Mouse (Mus musculus): ENCODE data around the gene Il15ra.

The Il15ra gene

DNA sequence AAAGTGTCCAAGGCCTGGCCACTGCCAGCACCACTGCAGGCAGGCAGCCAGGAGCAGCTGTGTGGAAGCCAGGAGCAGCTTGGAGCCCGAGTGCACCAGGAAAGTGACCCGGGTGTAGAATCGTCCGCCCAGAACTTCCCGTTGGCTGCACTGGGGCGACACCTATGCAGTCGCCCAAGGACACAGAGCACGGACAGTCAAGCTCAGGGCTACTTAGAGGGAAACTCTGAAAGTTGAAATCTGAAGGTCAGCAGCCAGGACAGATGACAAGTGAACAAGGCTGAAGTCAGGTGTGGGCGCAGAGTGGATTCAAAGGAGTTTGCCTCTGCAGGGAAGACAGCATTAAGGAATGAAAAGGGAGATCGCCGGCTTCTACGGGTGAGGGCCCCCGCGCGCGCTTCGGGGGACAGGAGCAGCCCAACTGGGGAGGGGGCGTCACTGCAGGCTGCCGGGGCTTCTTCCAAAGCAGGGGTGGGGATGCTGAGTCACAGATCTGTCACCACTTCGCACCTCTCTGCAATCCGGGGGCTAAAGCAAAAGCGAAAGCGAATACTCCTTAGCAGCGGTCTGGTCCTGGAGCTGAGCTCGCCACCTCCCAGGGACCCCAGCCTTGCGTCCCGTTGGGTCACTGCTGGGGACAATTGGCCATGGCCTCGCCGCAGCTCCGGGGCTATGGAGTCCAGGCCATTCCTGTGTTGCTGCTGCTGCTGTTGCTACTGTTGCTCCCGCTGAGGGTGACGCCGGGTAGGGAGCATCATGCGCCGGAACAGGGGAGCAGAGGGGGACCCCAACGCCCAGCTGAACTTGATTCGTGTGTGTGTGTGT is at the start of gene Il15ra:
Gene Il15ra, plus strand, starts transcription at position 90 of the 825 bp plus-strand sequence.
- DNase-seq (ENCODE audit: low read depth, low spot score): no peak

DNA sequence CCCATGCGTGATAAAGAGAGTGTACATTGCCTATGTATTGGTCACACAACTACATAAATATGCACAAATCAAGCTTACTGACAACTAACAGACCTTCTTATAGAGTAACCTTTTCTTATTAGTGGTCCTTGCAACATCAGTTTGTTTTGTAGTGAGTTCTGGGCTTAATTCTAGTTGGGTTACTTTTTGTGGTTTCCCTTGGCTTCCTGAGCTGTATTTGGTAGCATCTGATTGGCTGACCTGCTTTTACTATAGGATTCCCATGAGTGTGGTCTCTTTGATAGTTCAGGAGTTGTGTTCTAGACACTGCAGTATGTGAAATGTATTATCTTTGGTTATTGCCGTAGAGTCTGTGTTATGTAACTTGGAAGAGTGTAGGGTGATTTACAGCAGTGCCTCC is 47.5 kb upstream of the Il15ra start:
- no peak for DNase-seq (ENCODE audit: low read depth, low spot score)

DNA sequence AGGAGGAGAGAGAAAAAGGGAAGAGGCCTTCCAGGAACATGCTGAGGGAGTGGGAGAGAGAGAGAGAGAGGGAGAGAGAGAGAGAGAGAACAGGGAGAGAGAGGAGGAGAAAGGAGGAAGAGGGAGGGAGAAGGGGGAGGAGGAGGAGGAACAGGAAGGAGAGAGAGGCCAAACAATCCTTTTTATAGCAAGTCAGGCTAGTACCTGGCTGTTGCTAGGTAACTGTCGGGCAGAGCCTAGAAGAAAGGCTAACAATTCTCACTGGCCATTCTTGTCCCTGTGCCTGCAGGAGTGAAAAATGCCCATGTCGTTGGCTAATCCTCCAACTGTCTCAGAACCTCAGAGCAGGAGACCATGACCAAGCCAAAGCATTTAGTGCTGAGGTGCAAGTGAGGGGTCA is 45.8 kb upstream of the Il15ra start:
- no peak for DNase-seq (ENCODE audit: low read depth, low spot score)

DNA sequence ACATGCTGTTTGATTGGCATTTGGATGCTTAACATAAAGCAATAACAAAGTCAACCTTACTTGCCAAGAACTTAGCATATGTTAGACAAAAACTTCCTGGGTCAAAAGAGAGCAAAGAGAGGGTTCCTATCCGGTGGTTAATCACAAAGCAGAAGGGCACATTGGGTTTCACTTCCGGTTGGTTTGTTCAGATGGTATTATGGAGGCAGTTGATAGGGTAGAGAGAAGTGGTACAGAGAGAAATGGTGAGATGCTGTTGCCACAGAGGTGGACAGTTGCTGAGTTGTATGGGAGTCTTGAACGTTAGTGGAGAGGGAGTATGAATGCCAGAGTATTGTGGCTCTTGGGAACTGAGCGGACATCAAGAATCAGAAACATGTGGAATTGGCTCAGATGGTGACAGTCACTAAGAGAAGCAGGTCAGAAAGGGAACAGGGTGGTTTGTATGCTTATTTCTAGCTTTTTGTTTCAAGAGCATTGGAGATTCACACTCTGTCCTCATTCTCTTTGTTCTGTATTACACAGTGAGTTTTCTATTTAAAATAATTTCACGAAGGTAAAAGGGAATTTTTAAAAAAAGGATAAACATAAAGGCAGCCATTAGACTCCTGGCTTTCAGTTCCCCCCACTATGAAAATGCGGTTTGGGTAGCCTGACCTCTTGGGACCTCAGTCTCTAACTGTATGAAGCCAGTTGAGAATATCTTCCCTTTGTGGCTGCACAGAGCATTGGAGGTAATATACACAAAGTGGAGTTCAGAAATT is 42.8 kb upstream of the Il15ra start:
- no peak for DNase-seq (ENCODE audit: low read depth, low spot score)

DNA sequence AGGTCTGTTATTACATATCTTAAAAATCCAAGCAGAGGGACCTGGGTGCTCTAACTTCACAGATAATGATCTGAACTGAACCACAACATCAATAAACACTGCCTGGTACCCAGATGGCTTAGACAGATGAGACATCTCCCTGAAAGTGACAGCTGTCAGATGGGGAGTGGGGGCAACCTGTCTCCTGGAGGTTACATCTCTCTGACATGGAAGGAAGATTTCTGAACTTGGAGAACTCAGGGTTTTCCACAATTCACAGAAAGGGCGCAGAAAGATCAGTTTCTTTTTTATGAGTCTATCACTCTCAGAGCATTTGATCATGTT is 42.2 kb upstream of the Il15ra start:
- DNase-seq (ENCODE audit: low read depth, low spot score): no peak

DNA sequence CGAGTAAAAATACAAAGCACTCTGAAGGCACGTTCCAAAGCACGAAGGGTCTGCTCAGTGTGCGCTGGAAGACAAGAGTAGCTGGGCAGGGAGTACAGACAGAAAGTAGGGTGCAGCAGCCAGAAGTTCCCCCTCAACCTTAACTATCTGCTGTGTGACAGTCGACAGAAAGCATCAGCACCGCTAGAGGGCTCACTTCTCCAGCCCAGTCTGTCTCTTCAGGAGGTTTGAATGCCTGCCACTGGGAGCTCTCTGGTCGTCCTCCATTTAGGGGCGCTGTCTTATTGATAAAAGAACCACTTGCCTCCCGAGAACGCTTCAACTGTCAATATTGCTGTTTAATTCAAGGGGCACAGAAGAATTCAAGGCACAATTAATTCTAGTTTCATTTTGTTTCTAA is 41.1 kb upstream of the Il15ra start:
- peak; percentile 37 for DNase-seq (ENCODE audit: low read depth, low spot score)

DNA sequence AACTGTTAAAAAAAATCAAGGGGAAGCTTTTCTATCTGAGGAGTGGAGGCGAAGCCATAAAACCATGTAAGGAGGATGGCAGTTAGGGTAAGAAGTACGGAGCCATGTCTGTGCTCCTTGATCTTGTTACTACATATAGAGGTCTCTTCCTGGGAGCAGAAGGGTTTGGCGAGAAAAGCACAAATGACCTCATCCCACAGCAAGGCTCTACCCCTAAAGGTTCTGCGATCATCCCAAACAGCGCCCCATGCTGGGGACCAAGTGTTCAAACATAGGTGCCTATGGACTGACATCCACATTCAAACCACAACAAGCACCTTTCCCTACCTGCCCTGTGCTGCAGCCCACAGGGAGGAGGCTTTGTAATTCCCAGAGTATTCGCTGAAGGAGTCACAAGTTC is 40.7 kb upstream of the Il15ra start:
- no peak for DNase-seq (ENCODE audit: low read depth, low spot score)

DNA sequence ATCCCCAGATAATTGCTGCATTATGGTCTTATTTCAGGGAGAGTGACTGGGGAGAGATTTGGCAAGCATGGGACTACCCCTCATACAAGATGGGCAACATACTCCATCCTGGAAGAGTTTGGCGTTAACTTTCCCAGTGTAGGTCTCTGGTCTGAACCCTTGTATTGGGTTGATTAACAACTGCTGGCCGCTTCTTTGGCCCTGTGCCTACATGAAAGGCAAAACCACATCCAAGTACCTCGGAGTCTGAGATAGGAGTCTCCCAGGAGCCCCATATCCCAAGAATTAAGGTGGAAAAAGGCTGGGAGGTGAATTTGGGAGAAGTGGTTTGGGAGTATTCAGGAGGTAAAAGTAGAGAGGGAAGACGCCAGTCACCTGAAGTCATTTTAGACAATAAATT is 40.3 kb upstream of the Il15ra start:
- no peak for DNase-seq (ENCODE audit: low read depth, low spot score)

DNA sequence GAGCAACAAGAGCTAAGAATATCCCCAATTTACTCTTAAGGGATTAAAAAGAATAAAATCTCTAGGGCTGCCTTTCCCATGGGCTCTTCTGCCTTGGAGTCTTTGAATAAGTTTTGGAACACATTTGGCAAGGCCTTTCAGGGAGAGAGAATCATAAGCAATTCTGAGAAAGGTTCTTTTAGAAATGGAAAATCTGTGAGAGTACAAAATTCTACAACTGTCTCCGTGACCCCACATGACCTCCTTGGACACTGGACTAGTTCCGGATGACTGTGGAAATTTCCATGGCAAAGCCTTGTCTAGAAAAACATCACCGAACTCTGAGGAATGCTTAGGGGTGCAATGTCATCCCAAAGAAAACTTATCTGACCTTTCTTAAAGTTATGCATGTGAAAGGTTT is 39.8 kb upstream of the Il15ra start:
- DNase-seq (ENCODE audit: low read depth, low spot score): no peak

DNA sequence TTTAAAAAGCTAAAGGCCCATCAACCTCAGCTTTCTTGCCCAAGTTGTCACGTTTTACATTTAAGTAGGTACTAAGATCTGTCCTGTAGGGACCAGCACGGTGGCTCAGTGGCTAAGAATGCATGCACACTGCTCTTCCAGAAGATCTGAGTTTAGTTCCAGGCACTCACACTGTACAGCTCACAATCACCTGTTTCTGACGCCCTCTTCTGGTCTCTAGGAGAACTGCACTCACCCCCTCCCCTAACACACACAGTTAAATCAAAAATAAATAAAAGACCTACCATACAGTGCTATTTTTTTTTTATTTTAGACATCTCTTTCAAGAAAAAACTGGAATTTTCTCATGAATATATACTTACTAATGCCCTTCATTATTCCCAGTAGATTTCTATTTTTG is 32.9 kb upstream of the Il15ra start:
- DNase-seq (ENCODE audit: low read depth, low spot score): no peak

DNA sequence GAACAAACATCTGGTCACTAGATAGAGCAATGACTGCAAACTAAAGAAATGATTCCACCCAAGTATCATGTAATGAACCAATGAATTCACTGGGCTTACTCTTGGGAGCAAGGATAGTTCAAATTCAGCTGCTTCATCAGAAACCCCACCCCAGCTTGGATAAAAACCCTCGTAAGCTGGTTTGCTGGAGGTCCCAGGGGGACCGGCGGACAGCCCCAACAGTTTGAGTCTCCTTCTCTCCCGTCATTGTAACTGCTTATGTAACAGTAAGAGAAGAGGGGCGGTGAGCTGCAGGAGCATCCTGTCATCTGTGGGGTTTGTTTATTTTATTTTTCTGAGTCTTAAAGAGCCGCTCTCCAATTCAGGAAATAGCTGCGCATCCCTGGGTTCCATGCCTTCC is 25.5 kb upstream of the Il15ra start:
- DNase-seq (ENCODE audit: low read depth, low spot score): no peak

DNA sequence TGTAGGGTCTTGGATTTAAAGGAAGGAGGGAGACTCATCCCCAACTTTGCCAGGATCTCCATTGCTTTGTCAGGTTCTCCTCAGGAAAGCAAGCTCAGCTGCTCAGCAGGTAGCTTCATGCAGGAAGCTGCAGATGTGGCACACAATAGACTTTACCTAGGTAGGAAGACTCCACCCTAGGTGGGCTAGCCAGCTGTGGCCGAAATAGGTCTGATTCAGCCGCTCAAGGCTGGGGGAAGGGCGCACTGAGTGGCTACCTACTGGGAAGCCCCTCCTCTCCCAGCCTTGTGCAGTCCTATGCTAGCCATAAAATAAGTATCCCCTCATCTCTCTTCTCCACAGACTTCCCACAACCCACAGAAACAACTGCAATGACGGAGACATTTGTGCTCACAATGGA is 22.4 kb upstream of the Il15ra start:
- no peak for DNase-seq (ENCODE audit: low read depth, low spot score)

DNA sequence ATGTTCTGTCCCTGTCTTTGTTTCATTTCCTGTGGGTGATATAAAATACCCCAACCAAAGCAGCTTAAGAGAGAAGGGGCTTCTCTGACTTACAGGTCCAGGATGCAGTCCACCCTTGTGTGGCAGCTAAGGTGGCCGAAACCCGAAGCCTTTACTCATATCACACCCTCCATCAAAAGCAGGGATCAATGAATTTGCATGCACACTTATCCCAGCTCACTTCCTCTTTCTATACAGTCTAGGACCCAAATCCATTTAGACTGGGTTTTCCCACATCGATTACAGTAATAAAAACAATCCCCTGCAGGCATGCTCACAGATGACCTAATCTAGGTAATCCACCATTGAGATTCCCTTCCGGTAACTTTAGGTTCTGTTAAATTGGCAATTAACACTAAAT is 18.6 kb upstream of the Il15ra start:
- no peak for DNase-seq (ENCODE audit: low read depth, low spot score)

DNA sequence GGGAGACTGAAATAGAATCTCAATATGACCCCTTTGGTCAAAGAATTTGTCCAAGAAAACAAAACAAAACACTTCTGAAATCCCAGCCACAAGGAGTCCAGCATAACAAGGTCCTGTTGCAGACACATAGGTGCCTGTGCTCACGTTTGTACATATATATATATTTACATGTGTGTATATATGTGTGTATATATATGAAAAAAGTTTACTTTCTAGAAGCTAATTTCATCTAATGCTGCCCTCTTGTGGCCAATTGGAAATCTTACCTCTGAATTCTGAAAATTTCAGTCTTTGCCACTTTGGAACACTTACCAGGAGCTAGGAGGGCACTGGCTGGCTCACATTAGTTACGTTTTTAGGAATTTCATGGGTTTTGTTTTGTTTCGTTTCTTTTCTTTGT is 17.7 kb upstream of the Il15ra start:
- DNase-seq (ENCODE audit: low read depth, low spot score): no peak

DNA sequence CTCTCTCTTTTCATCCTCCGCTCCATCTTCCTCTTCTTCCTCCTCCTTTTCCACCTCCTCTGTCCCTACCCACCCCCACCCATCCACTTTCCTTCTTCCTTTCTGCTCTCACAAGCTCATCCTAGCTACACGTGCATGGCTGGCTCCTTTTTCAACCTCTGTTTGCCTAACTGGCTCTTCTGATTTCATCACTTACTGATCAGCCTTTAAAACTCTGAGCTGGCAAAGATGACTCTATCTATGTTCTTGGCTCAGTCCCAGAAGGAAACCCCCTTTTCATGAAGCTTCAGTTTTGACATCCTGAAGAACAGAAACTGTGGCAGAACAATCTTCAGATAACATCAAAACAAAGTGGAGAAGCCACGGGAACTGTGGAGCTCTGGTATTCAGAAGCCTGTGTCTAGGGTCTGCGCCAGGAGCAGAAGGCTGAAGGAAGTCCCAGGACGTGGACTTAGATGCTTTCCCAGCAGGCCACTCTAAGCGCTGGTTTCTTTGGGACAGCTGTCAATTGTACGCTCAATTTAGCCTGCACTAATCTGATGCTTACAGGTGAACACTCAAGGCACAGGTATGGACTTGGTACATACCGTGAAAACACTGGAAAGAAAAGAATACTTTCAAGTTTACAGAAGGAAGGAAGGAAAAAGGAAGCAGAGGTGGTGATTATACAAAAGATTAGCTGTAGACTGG is 14.7 kb upstream of the Il15ra start:
- DNase-seq (ENCODE audit: low read depth, low spot score): no peak

DNA sequence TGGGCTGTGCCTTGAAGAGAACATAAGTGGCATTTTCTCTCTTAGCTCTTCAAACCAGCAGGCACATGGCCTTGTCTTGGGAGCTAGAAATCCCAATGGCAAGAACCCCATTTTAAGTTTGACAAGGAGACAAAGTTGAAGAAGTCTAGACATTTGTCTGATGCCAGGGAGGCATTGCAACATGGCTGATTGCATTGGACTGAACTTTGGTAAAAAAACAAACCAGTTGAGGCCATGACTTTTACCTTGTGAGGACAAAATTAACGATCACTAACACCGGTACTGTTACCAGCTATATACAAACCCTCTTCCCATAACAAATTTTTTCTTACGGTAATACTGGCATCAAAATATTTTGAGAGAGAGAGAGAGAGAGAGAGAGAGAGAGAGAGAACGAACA is 11.7 kb upstream of the Il15ra start:
- no peak for DNase-seq (ENCODE audit: low read depth, low spot score)

DNA sequence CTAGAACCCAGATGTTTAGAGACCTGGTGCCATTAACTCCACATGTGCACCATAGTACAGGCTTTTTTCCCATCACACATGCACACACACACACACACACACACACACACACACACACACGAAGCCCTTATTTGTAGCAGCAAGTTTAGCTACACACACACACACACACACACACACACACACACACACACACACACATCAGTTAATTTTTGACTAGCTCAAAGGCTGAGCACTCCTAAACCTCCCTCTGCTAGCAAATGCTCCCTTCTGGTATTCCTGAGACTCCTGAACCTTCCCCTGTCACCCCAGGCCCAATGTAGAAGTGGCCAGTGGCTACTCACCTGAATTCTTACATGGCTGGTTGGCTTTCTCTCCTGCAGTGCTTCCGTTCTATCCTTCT is 11.0 kb upstream of the Il15ra start:
- no peak for DNase-seq (ENCODE audit: low read depth, low spot score)

DNA sequence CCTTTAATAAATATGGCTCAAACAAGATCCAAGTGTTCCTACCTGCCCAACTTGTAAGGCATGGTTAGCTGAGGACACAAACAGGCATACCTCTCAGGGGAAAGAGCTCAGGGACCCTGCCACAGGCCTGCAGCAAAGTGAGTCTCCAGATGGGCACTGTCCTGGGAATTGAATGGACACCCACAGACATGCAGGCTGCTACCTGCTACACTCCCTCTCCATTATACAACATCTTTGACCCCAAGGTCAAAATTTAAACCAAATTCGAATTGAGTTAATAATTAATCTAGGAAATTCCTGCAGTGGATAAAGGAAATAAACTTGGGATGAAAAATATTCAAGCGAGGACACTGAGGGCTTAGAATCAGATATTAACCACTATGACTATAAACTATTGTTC is 9.2 kb upstream of the Il15ra start:
- no peak for DNase-seq (ENCODE audit: low read depth, low spot score)

DNA sequence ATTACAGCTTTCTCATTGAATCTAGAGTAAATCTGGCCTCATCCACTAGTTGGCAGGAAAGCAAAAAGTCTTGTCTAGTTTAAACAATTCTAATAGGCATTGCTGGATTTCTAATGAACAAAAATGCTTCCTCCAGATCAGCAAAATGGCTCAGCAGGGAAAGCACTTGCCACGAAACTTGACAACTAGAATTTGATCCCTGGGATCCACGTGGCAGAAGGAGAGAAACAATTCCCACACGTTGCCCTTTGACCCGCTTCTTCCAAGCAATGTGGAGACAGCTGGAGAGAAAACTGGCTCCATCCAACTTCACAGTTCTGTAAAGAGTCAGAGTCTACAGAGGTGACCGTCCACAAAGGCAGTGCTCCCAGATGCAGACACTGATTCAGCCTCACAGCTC is 6.1 kb upstream of the Il15ra start:
- no peak for DNase-seq (ENCODE audit: low read depth, low spot score)

DNA sequence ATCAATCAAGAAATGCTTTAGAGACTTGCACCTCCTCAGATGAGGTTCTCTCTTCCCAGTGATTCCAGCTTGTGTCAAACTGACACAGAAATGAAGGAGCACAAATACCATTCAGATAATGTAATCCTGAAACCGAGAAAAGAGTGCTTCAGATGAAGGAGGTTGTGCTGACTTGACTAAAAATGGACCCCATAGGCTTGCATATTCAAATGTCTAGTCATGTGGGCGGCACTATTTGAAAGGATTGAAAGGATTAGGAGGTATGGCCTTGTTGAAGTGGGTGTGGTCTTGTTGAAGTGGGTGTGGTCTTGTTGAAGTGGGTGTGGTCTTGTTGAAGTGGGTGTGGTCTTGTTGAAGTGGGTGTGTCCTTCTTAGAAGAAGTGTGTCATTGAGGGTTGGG is 5.2 kb upstream of the Il15ra start:
- DNase-seq (ENCODE audit: low read depth, low spot score): no peak

DNA sequence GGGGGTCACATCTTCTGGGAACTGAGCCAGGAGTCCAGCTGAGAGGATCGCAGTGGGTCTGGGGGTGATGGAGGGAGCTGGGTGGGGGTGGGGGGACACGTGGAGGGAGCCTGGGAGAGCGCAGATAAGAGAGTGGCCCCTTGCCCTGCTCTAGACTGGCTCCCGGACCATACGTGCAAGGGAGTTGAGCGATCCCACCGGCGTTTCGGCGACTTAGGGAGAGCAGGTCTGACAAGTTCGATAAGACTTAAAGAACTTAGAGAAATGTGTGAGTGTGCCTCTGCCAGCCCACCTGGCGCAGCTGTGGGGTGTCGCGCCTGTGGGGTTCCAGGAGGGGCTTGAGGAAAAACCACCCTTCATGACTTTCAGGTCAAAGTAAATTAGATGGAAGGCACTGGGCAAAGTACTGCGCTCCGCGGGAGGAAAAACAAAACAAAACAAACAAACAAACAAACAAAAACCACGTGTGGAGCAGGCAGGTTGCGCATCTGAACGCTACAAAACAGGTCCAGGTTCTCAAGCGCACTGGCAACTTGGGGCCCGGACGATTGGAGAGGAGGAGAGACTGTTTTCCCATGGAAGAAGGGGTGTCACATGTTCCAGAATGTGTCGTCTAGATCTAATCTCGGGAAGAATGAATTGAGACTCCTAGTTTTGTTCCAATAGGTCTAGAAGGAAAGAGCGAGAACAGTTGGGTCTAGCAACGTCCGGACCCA is 1.1 kb downstream of the Il15ra start:
- DNase-seq (ENCODE audit: low read depth, low spot score): no peak

DNA sequence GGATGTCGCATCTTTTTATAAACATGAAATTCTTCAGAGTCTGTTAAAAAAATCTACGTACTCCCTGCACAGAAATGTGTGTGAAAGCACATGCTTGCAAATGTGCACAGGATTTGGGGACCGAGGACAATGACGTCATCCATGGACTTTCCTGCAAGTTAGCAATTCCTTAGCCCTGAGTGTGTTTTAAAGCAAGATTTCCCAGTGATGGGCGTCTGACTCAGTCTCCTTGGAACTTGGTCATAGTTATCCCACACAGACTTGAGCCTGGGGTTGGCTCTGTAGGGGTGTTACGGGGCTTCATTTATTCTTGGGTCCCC is 1.6 kb downstream of the Il15ra start:
- no peak for DNase-seq (ENCODE audit: low read depth, low spot score)
